Mouse (Mus musculus) brain, embryonic 14.5 days (tissue): ENCODE measurements around the gene Pde10a.

ENCODE experiments used
- CTCF ChIP-seq: fragments of 200-500 bp; IDR thresholded peaks from 2 replicates; pipeline ENCODE4 v1.5.1; 2012; ENCODE audit warnings: inconsistent platforms, mild to moderate bottlenecking, moderate library complexity, borderline replicate concordance; ENCODE audit not compliant: insufficient read depth, insufficient read length; ENCODE audit errors: extremely low read depth
- POLR2A ChIP-seq: fragments of 200-500 bp; IDR thresholded peaks from 2 replicates; pipeline ENCODE4 v1.6.1; 2012; ENCODE audit warnings: mild to moderate bottlenecking, inconsistent platforms, borderline replicate concordance; ENCODE audit not compliant: poor library complexity, insufficient read depth, insufficient read length, severe bottlenecking; ENCODE audit errors: extremely low read depth

GRCm38 (mm10) chr17:8581579-8581978 lies 56.4 kb downstream of the Pde10a start:
- TF ChIP-seq CTCF (no peak), POLR2A (no peak)
